Mouse (Mus musculus): ENCODE data around the gene Tnr. TPM values are rescaled to one million over a fixed set of nuclear protein-coding genes. Genes with fewer than 3 reads are reported as not detected.
A peak's percentile ranks its signal among the peaks of the same experiment; 100 is the strongest.

Tnr gene
- total and polyA plus RNA-seq, 2 experiments from 2014 or later: 5.4 to 51.5 TPM

- H3K4me1 ChIP-seq (ENCODE audit: insufficient read depth, low read length): no peaks in the 10 kb centered on the region
- H3K9ac ChIP-seq (replicated peaks; ENCODE audit: low read length): no peak overlapping the region
- DNase-seq (ENCODE audit: low spot score) (no peak), ATAC-seq (no peak)
- no peak overlapping the region for H3K4me3 ChIP-seq (ENCODE audit: low read length)
- TF ChIP-seq CTCF (IDR thresholded peaks at IDR 0.05; ENCODE audit: low read depth): no peak
- H3K4me2 ChIP-seq (ENCODE audit: low read depth, low read length): no peak overlapping the region
- H3K9me3 ChIP-seq (ENCODE audit: low read length): no peaks in the 10 kb centered on the region
- H3K27me3 ChIP-seq (ENCODE audit: insufficient read depth, low read length): no peaks in the 10 kb centered on the region
- 94% methylated on average over 2 of the region's 2 CpGs for WGBS
- H3K36me3 ChIP-seq (ENCODE audit: insufficient read depth, low read length): no peaks in the 10 kb centered on the region
- H3K27ac ChIP-seq: no peak overlapping the region
Measured at GRCm38 (mm10) chr1:159792546-159792945, 269.0 kb downstream of the Tnr start.

- no peaks in the 10 kb centered on the region for H3K9me3 ChIP-seq (ENCODE audit: low read length)
- no peaks in the 10 kb centered on the region for H3K36me3 ChIP-seq (ENCODE audit: insufficient read depth, low read length)
- H3K9ac ChIP-seq (replicated peaks; ENCODE audit: low read length): no peak overlapping the region
- no peak overlapping the region for H3K4me3 ChIP-seq (ENCODE audit: low read length)
- no peaks in the 10 kb centered on the region for H3K4me1 ChIP-seq (ENCODE audit: insufficient read depth, low read length)
- ATAC-seq: no peak
- no peak for TF ChIP-seq CTCF (IDR thresholded peaks at IDR 0.05; ENCODE audit: low read depth)
- no peak for DNase-seq (ENCODE audit: low spot score)
- H3K27ac ChIP-seq: no peak overlapping the region
- no peaks in the 10 kb centered on the region for H3K27me3 ChIP-seq (ENCODE audit: insufficient read depth, low read length)
- H3K4me2 ChIP-seq (ENCODE audit: low read depth, low read length): no peak overlapping the region
- WGBS: 75% methylated on average over 2 of the region's 2 CpGs
Measured at GRCm38 (mm10) chr1:159796021-159796420, 272.5 kb downstream of the Tnr start.

GRCm38 (mm10) chr1:159800366-159800765 is 276.8 kb downstream of the Tnr start:
- no peak overlapping the region for H3K4me2 ChIP-seq (ENCODE audit: low read depth, low read length)
- H3K27me3 ChIP-seq (ENCODE audit: insufficient read depth, low read length): no peaks in the 10 kb centered on the region
- DNase-seq (ENCODE audit: low spot score) (no peak), ATAC-seq (no peak)
- H3K4me1 ChIP-seq (ENCODE audit: insufficient read depth, low read length): no peaks in the 10 kb centered on the region
- no peaks in the 10 kb centered on the region for H3K9me3 ChIP-seq (ENCODE audit: low read length)
- H3K27ac ChIP-seq: no peak overlapping the region
- H3K36me3 ChIP-seq (ENCODE audit: insufficient read depth, low read length): no peaks in the 10 kb centered on the region
- TF ChIP-seq CTCF (IDR thresholded peaks at IDR 0.05; ENCODE audit: low read depth): no peak
- H3K4me3 ChIP-seq (ENCODE audit: low read length): no peak overlapping the region
- no peak overlapping the region for H3K9ac ChIP-seq (replicated peaks; ENCODE audit: low read length)
- WGBS: 69% methylated on average over 5 of the region's 5 CpGs

- Histone ChIP-seq H3K27ac (no peak overlapping the region), H3K4me1 (ENCODE audit: insufficient read depth, low read length) (no peaks in the 10 kb centered on the region), H3K9ac (replicated peaks; ENCODE audit: low read length) (no peak overlapping the region), H3K9me3 (ENCODE audit: low read length) (no peaks in the 10 kb centered on the region), H3K36me3 (ENCODE audit: insufficient read depth, low read length) (no peaks in the 10 kb centered on the region), H3K27me3 (ENCODE audit: insufficient read depth, low read length) (no peaks in the 10 kb centered on the region), H3K4me3 (ENCODE audit: low read length) (no peak overlapping the region), H3K4me2 (ENCODE audit: low read depth, low read length) (no peak overlapping the region)
- no peak for TF ChIP-seq CTCF (IDR thresholded peaks at IDR 0.05; ENCODE audit: low read depth)
- no peak for ATAC-seq
- DNase-seq (ENCODE audit: low spot score): no peak
- 59% methylated on average over 4 of the region's 4 CpGs for WGBS
Measured at GRCm38 (mm10) chr1:159801753-159802152, 278.2 kb downstream of the Tnr start.

GRCm38 (mm10) chr1:159803711-159804110 is 280.1 kb downstream of the Tnr start:
- no peaks in the 10 kb centered on the region for H3K36me3 ChIP-seq (ENCODE audit: insufficient read depth, low read length)
- no peaks in the 10 kb centered on the region for H3K4me1 ChIP-seq (ENCODE audit: insufficient read depth, low read length)
- TF ChIP-seq CTCF (IDR thresholded peaks at IDR 0.05; ENCODE audit: low read depth): no peak
- H3K27ac ChIP-seq: no peak overlapping the region
- no peak overlapping the region for H3K4me2 ChIP-seq (ENCODE audit: low read depth, low read length)
- H3K27me3 ChIP-seq (ENCODE audit: insufficient read depth, low read length): no peaks in the 10 kb centered on the region
- H3K9ac ChIP-seq (replicated peaks; ENCODE audit: low read length): no peak overlapping the region
- no peak for DNase-seq (ENCODE audit: low spot score)
- ATAC-seq: no peak
- no peak overlapping the region for H3K4me3 ChIP-seq (ENCODE audit: low read length)
- H3K9me3 ChIP-seq (ENCODE audit: low read length): no peaks in the 10 kb centered on the region

- Histone ChIP-seq H3K4me1 (ENCODE audit: insufficient read depth, low read length) (0 out of 2 replicates have a peak, but pooled peaks cover 5% of the 10 kb centered on the region), H3K36me3 (ENCODE audit: insufficient read depth, low read length) (no peaks in the 10 kb centered on the region), H3K4me2 (ENCODE audit: low read depth, low read length) (no peak overlapping the region), H3K27me3 (ENCODE audit: insufficient read depth, low read length) (no peaks in the 10 kb centered on the region), H3K9me3 (ENCODE audit: low read length) (no peaks in the 10 kb centered on the region), H3K4me3 (ENCODE audit: low read length) (no peak overlapping the region), H3K9ac (replicated peaks; ENCODE audit: low read length) (no peak overlapping the region), H3K27ac (no peak overlapping the region)
- WGBS: 40% methylated on average over 3 of the region's 3 CpGs
- DNase-seq (ENCODE audit: low spot score) (peak; percentile 30), ATAC-seq (peak; percentile 47; the same call in 1 of the 2 replicates)
- peak; percentile 24 for TF ChIP-seq CTCF (IDR thresholded peaks at IDR 0.05; ENCODE audit: low read depth)
Measured at GRCm38 (mm10) chr1:159809493-159809892, 285.9 kb downstream of the Tnr start.

- ATAC-seq: no peak
Measured at GRCm38 (mm10) chr1:159811805-159812204, 288.2 kb downstream of the Tnr start.

More at GRCm38 (mm10) chr1:159811805-159812204, 288.2 kb downstream of the Tnr start:
- no peak for DNase-seq (ENCODE audit: low spot score)
- Histone ChIP-seq H3K9ac (replicated peaks; ENCODE audit: low read length) (no peak overlapping the region), H3K4me1 (ENCODE audit: insufficient read depth, low read length) (0 out of 2 replicates have a peak, but pooled peaks cover 5% of the 10 kb centered on the region), H3K9me3 (ENCODE audit: low read length) (no peaks in the 10 kb centered on the region), H3K4me3 (ENCODE audit: low read length) (no peak overlapping the region), H3K27me3 (ENCODE audit: insufficient read depth, low read length) (no peaks in the 10 kb centered on the region), H3K36me3 (ENCODE audit: insufficient read depth, low read length) (no peaks in the 10 kb centered on the region), H3K27ac (no peak overlapping the region), H3K4me2 (ENCODE audit: low read depth, low read length) (no peak overlapping the region)
- no peak for TF ChIP-seq CTCF (IDR thresholded peaks at IDR 0.05; ENCODE audit: low read depth)
- WGBS: 88% methylated on average over 2 of the region's 2 CpGs

Measured in hindbrain, postnatal 0 days (tissue).